Mouse (Mus musculus): ENCODE results near the gene Olfr738.

Gene Olfr738

DNA sequence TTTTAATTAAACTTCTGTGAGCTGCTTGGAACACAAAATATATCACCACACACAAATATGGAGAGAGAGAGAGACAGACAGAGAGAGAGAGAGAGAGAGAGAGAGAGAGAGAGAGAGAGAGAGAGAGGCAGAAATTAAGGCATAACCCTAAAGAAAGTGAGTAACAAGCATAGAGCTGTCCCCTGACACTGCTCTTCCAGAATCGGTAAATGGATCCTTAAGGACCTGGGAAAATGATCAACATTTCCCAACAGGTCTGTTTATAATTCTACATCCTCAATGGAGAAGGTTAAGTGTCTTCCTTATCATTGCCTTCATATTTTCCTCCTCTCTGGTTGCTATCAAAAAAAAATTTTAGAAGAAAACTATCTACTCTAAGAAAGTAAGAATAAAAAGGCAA is at the start of gene Olfr738:
Olfr738 (plus strand) TSS at position 301 of the 400 bp plus-strand sequence.
- DNase-seq (ENCODE audit: low spot score) = no peak

DNA sequence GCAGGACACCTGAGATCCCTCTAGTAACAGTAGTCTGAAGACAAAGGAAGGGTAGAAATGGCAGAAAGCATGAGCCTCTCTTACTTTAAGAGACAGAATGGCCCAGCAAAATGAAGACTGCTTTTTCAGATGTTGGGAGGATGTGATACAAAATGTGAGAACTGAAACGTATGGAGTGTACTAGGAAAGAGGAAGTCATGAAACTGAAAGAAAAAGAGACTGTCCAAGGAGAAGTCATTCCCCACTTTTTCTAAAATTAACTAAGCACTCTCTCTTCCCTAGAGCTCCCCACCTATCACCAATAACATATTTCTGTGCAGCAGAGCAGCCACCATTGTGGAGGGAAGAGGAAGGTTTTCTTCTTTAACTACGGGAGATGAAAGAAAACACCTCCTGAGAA is 49.8 kb upstream of the Olfr738 start, which contains the start of gene Tlr11:
Tlr11 (plus strand) TSS at position 322 of the 400 bp plus-strand sequence.
- no peak for DNase-seq (ENCODE audit: low spot score)

DNA sequence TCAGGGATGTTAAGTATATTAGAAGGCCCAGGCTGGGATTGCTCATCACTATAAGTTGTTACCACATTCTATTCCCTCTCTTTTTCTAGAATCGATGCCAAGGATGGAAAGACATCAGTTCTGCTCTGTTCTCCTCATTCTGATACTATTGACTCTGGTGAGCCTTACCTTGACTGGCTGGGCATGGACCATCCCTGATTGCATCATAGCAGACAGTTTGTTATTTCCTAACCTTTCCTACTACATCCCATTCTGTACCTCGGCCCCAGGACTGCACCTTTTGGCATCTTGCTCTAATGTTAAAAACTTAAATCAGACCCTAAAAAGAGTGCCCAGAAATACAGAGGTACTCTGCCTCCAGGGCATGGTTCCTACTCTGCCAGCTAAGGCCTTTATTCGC is 46.9 kb upstream of the Olfr738 start:
- DNase-seq (ENCODE audit: low spot score) = no peak

DNA sequence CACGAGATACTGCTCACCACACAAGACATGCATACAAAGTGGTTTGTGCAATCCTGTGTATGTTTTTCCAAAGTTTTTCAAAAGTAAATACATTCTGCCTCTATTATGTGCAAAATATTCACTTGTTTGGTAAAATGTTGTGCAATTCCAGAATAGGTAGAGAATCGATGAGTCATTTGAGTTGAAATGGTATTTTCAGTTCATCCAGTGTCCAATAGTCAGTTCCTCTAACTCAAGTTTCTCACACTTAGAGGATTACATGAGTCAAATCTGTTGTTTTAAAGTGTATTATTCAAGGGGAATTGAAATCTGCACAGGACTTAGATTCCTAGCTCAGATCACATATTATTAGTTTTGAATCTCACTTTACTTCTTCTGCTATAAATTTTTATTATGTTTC is 43.8 kb upstream of the Olfr738 start:
- DNase-seq (ENCODE audit: low spot score) = no peak

DNA sequence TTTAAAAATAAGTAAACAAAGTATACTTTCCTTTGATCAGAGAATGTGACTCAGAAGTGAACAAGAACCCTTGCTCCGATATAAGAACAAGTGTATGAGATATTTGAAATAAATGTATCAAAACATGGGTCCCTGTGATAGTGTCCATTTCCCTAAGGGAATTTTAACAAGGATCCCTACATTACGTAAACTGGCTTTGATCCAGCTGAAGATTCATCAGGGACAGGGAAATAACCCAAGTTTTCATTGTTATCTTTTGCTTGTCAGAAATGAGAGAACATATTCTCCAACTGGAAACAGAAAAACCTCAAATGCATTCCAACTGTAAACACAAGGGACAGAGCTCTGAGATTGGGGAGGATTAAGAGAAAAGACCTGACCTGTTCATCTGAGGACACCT is 26.5 kb upstream of the Olfr738 start, which contains the start of gene Olfr736:
Olfr736 (plus strand) TSS at position 301 of the 400 bp plus-strand sequence.
- DNase-seq (ENCODE audit: low spot score) = no peak

DNA sequence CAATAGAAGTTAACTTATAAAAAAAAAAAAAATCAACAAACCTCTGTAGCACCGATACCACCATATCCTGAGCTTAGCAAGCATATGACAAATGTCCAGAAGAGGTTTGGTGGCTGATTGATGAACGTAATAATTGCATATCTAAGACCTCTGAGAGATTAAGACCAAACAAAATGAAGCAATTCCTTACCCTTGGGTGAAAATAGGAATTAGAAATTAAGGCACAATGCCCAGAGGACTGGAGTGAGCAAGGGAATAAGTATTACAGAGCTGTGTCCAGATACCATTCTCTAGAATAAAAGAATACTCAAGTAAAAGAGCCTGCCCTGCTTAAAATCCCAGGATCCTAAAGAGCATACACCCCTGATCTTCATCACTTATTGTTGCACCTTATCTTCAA is 11.0 kb downstream of the Olfr738 start, which contains the start of gene Olfr739:
Olfr739 (plus strand) TSS at position 301 of the 400 bp plus-strand sequence.
- no peak for DNase-seq (ENCODE audit: low spot score)

DNA sequence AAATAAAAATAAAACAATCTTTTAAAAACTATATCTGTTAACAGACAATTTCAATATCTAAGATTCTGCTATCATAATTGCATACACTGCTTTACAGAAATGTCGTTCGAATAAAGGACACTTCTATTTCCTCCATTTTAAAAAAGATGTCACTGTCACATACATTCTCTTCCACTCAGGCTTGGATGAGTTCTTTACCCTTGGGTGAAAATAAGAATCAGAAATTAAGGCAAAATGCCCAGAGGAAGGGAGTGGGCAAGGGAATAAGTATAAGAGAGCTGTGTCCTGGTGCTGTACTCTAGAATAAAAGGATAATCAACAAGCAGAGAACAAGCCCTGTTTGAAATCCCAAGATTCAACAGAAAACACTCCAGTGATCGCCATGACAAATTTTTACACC is 37.9 kb downstream of the Olfr738 start, which contains the start of gene Olfr740:
Olfr740 (plus strand) TSS at position 301 of the 400 bp plus-strand sequence.
- DNase-seq (ENCODE audit: low spot score) = no peak
